Mouse (Mus musculus): ENCODE measurements around the gene Taf1c.

- TF ChIP-seq CTCF (IDR thresholded peaks at IDR 0.05; ENCODE audit: low read depth) (no peak), EP300 (IDR thresholded peaks at IDR 0.05; ENCODE audit: low read depth) (no peak)
These were observed 13.9 kb upstream of the Taf1c start for GRCm38 (mm10) chr8:119618887-119619286.

All from liver, postnatal 0 days (tissue).